Mouse (Mus musculus) liver, adult 2 months (tissue): ENCODE measurements at regions not wholly inside any gene's neighbourhood (a gene's known extent, or its start where the extent isn't known, plus 50 kb on each side); places are given as distances from the start of the nearest gene placed in this dataset.

Experiments used
- CTCF ChIP-seq: fragments of 200-500 bp; IDR thresholded peaks from 2 replicates; pipeline ENCODE4 v1.5.1; 2011; ENCODE audit warnings: low read depth, low read length, control low read depth
- POLR2A ChIP-seq: fragments of 200-500 bp; IDR thresholded peaks from 2 replicates; pipeline ENCODE4 v1.6.1; 2011; ENCODE audit warnings: low read length, control low read depth; ENCODE audit not compliant: insufficient read depth; ENCODE audit errors: extremely low read depth

GRCm38 (mm10) chr17:87517258-87517657 lies 70.5 kb upstream of the Calm2 start:
- TF ChIP-seq POLR2A (no peak), CTCF (no peak)
